Mouse (Mus musculus) C2C12 (cell line): ENCODE results near the gene Mtcl1. TPM values are rescaled to one million over a fixed set of nuclear protein-coding genes. Genes with fewer than 3 reads are reported as not detected.

Experiments
- H3K27me3 ChIP-seq: one replicate; pipeline ENCODE4 v1.6.1; 2011; ENCODE audit not compliant: control insufficient read depth, insufficient read depth, insufficient read length
- H3K36me3 ChIP-seq: one replicate; pipeline ENCODE4 v1.6.1; 2011; ENCODE audit not compliant: control insufficient read depth, insufficient read depth
- H3K4me3 ChIP-seq: one replicate; pipeline ENCODE4 v1.5.1; 2011; ENCODE audit warnings: mild to moderate bottlenecking, control low read depth; ENCODE audit not compliant: poor library complexity, insufficient read depth, severe bottlenecking
- H3K79me2 ChIP-seq: one replicate; pipeline ENCODE4 v1.6.1; 2011; ENCODE audit not compliant: control insufficient read depth, insufficient read depth
- H3K79me3 ChIP-seq: one replicate; pipeline ENCODE4 v1.6.1; 2011; ENCODE audit warnings: low read depth, control low read depth
- H3ac ChIP-seq: one replicate; pipeline ENCODE3; 2011; ENCODE audit warnings: low read depth; ENCODE audit not compliant: control insufficient read depth, insufficient read length
- CEBPB ChIP-seq: IDR thresholded peaks from one replicate; pipeline ENCODE4 v1.6.1; 2011; ENCODE audit warnings: low read depth, mild to moderate bottlenecking, control low read depth, moderate library complexity
- CTCF ChIP-seq: IDR thresholded peaks from one replicate; pipeline ENCODE4 v1.5.1; 2011; ENCODE audit not compliant: control insufficient read depth, insufficient read depth, insufficient read length
- FOSL1 ChIP-seq: IDR thresholded peaks from one replicate; pipeline ENCODE4 v1.8.0; 2011; ENCODE audit warnings: mild to moderate bottlenecking, low read length; ENCODE audit not compliant: poor library complexity, insufficient read depth, severe bottlenecking
- MAX ChIP-seq: IDR thresholded peaks from one replicate; pipeline ENCODE4 v1.6.1; 2011; ENCODE audit warnings: mild to moderate bottlenecking, control low read depth
- MYOD1 ChIP-seq: IDR thresholded peaks from one replicate; pipeline ENCODE4 v1.6.1; 2011; ENCODE audit warnings: low read depth; ENCODE audit not compliant: control insufficient read depth, insufficient read length
- MYOG ChIP-seq: IDR thresholded peaks from one replicate; pipeline ENCODE4 v1.6.1; 2011; ENCODE audit not compliant: control insufficient read depth, insufficient read length; ENCODE audit errors: extremely low read depth
- USF1 ChIP-seq: IDR thresholded peaks from one replicate; pipeline ENCODE4 v1.6.1; 2011; ENCODE audit warnings: low read depth, mild to moderate bottlenecking, control low read depth, moderate library complexity
- polyA plus RNA-seq: library from polyadenylated mRNA; unstranded; fragments of >200 nt; fragmentation: generic; extraction: Trizol; gene quantifications from one replicate; pipeline ENCODE4 v1.2.1, GENCODE M21; 2012; ENCODE audit warnings: missing spikeins

Gene Mtcl1
- polyA plus RNA-seq, 1 experiment: 15.1 TPM

DNA sequence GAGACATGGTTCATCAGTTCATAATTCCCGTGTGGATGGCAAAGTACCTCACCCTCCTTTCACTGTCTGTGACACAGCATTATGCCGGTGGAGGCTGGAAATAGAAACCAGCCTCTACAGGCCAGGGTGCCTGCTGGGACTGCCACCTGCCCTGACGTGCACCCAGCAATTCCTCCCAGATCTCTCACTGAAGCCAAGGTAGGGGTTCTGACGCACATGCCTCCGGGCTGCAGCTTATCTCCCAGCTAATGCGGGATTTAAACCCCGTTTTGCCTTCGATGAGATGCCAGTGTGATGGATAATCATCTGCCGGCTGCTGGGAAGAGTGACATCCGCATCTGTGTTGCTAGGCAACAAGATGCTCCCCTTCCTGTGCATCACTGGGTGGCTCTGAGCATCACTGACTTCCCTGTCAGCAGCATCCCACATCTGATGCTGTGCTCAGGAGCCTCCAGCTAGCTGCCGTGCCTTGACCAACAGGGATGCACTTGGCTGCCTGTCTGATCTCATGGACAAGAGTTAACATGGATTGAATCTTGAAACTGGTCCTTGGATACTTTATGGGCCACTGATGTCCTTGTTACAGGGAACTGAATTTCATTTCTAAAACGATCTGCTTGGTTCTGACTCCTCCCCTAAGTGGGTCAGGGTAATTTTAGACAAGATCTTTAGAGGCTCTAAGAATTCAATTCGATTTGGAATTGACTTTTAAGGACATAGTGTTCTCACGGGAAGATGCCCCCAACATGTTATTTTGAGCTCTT, 123.9 kb downstream of the Mtcl1 start:
- Histone ChIP-seq H3K79me2 (no peaks in the 10 kb centered on the region), H3K4me3 (no peak overlapping the region), H3K27me3 (no peaks in the 10 kb centered on the region), H3K79me3 (no peaks in the 10 kb centered on the region), H3K36me3 (no peaks in the 10 kb centered on the region), H3ac (no peak overlapping the region)
- TF ChIP-seq USF1: no peak
- TF ChIP-seq FOSL1: no peak
- TF ChIP-seq MYOD1: no peak
- no peak for TF ChIP-seq CEBPB

DNA sequence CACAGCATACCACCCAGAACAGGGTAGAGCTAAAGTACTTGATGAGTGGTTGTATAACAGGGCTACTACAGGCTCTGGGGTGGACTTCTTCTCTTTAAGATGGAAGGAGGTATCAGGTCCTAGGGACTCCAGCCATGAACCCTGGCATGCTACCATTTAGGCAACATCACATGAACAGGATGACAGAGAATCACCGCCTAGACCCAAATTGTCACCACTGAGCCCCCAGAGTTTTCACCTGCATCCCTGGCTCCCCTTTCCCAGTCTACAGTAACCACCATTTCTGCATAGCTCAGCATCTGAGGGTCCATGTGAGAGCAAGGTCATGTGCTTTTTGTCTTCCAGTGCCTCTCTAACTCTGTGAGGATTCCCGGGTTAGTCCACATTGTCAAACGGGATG, 124.7 kb downstream of the Mtcl1 start:
- H3K4me3 ChIP-seq: no peak overlapping the region
- H3K79me3 ChIP-seq: no peaks in the 10 kb centered on the region
- H3K36me3 ChIP-seq: no peaks in the 10 kb centered on the region
- no peaks in the 10 kb centered on the region for H3K79me2 ChIP-seq
- H3ac ChIP-seq: no peak overlapping the region
- no peak for TF ChIP-seq CTCF
- TF ChIP-seq MYOD1: no peak
- TF ChIP-seq MYOG: no peak
- TF ChIP-seq MAX: no peak
- no peak for TF ChIP-seq USF1
- TF ChIP-seq FOSL1: no peak
- no peaks in the 10 kb centered on the region for H3K27me3 ChIP-seq

- Histone ChIP-seq H3K79me2 (no peaks in the 10 kb centered on the region), H3K4me3 (no peak overlapping the region), H3K27me3 (no peaks in the 10 kb centered on the region), H3K79me3 (no peaks in the 10 kb centered on the region), H3K36me3 (no peaks in the 10 kb centered on the region), H3ac (no peak overlapping the region)
- TF ChIP-seq USF1 (no peak), MYOD1 (no peak), CEBPB (no peak), MYOG (no peak), CTCF (no peak), MAX (no peak), FOSL1 (no peak)
These were observed 126.8 kb downstream of the Mtcl1 start for GRCm38 (mm10) chr17:66322646-66323255.

- Histone ChIP-seq H3ac (no peak overlapping the region), H3K4me3 (no peak overlapping the region), H3K79me2 (no peaks in the 10 kb centered on the region), H3K27me3 (no peaks in the 10 kb centered on the region), H3K79me3 (no peaks in the 10 kb centered on the region), H3K36me3 (no peaks in the 10 kb centered on the region)
- TF ChIP-seq CEBPB (no peak), MYOD1 (no peak), CTCF (no peak), MAX (no peak), MYOG (no peak)
These were observed 127.6 kb downstream of the Mtcl1 start for GRCm38 (mm10) chr17:66321933-66322332.

DNA sequence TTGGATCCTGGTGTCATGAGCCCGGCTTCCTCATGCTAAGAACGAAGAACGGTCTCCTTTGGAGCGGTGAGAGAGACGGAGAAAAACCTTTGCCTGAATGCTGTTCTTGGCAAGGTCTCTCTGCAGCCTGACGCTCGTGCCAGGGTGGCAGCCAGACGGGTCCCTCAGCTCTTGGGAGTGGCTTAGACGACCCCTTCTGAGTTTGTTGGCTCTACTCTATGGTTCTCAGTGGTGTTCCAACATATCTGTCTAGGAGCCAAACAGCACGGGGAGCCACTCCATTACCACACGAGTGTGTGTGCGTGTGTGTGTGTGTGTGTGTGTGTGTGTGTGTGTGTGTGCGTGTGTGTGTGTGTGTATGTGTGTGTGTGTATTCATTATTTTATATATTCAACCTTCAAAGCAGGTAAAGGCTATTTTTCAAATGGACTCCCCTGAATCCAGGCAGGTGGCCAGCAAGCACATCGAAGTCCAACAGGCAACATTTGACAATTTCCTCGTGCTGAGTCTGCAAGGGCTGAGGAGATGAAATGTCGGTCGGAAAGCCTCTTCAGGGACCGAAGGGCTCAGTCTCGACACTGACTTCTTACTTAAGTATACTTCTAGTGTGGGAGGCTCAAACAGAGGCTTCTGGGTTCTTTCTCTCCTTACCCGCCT, 128.7 kb downstream of the Mtcl1 start:
- H3K27me3 ChIP-seq: no peaks in the 10 kb centered on the region
- H3K36me3 ChIP-seq: no peaks in the 10 kb centered on the region
- H3K79me3 ChIP-seq: no peaks in the 10 kb centered on the region
- TF ChIP-seq CTCF (no peak), MAX (no peak), MYOD1 (no peak), MYOG (no peak), FOSL1 (no peak), USF1 (no peak), CEBPB (no peak)
- no peak overlapping the region for H3ac ChIP-seq
- no peak overlapping the region for H3K4me3 ChIP-seq
- no peaks in the 10 kb centered on the region for H3K79me2 ChIP-seq

DNA sequence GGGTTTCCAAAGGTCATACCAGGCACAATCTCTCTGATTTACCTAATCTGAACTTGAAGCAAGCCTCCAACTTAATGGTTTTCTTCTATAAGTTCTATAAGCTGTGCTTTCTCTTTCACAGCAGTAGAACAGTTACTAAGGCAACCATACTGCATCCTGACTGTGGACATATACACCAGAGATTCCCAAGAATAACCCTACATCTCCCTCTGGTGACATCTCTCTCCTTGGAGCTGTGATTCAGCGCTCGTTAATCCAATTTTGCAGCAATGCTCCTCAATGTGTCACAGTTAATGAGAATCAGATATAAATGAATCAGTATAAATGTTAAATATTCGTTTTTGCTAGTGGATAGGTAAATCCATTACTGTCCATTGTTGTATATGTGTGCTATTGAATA, 131.5 kb downstream of the Mtcl1 start:
- no peak overlapping the region for H3K4me3 ChIP-seq
- H3K79me3 ChIP-seq: no peaks in the 10 kb centered on the region
- no peaks in the 10 kb centered on the region for H3K36me3 ChIP-seq
- no peak for TF ChIP-seq CTCF
- no peak for TF ChIP-seq MYOG
- TF ChIP-seq MAX: no peak
- TF ChIP-seq CEBPB: no peak
- no peak for TF ChIP-seq FOSL1
- TF ChIP-seq USF1: no peak
- H3K79me2 ChIP-seq: no peaks in the 10 kb centered on the region
- no peak overlapping the region for H3ac ChIP-seq
- H3K27me3 ChIP-seq: no peaks in the 10 kb centered on the region
